Mouse (Mus musculus) heart, adult 2 months (tissue): ENCODE results near the gene Nfatc3.
A peak's percentile ranks its signal among the peaks of the same experiment; 100 is the strongest.

Experiments
- CTCF ChIP-seq: fragments of 200-600 bp; IDR thresholded peaks from 2 replicates; pipeline ENCODE4 v1.8.1; 2022; ENCODE audit warnings: antibody characterized with exemption, mild to moderate bottlenecking, moderate library complexity
- EP300 ChIP-seq: fragments of 200-500 bp; IDR thresholded peaks from 2 replicates; pipeline ENCODE4 v1.6.1; 2011; ENCODE audit warnings: low read depth, low read length, control low read depth; ENCODE audit not compliant: insufficient read depth
- POLR2A ChIP-seq: fragments of 200-500 bp; IDR thresholded peaks from 2 replicates; pipeline ENCODE4 v1.6.1; 2011; ENCODE audit warnings: mild to moderate bottlenecking, low read depth, low read length, control low read depth; ENCODE audit not compliant: insufficient read depth

- TF ChIP-seq CTCF, result no peak
- peak; percentile 71 for TF ChIP-seq POLR2A
- no peak for TF ChIP-seq EP300
Observed at GRCm38 (mm10) chr8:106137906-106138477, 79.4 kb downstream of the Nfatc3 start.
